Mouse (Mus musculus): ENCODE data around the gene Rnf5. TPM values are rescaled to one million over a fixed set of nuclear protein-coding genes. Genes with fewer than 3 reads are reported as not detected.

Rnf5 gene
- polyA plus RNA-seq, 1 experiment from 2014 or later: 82.9 TPM

DNA sequence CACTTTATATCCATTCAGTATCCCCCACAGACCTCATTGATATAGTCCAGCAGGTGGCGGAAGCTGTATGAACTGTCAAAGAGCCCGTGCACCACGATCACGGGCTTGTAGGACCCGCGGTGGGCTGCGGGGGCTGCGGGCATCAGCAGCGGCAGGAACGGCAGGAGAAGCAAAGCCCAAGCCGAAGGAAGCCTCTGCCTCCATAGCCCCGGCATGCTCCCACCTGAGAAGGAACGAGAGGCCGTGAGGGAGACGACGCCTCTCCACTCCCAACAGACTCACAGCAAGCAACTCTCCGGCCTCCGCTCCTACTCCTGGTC is 23.2 kb upstream of the Rnf5 start:
- Histone ChIP-seq H3K36me3 (ENCODE audit: control insufficient read depth, insufficient read depth, low read length) (no peaks in the 10 kb centered on the region; the same call in 1 of the 2 replicates), H3K4me1 (replicated peaks; ENCODE audit: control insufficient read depth, insufficient read depth) (peaks cover 21% of the 10 kb centered on the region), H3K9me3 (ENCODE audit: control insufficient read depth, low read length) (no peaks in the 10 kb centered on the region), H3K4me3 (ENCODE audit: low read depth, low read length) (peak overlapping the region; percentile 67), H3K9ac (ENCODE audit: low read length) (peak overlapping the region; percentile 73), H3K27me3 (ENCODE audit: control insufficient read depth, insufficient read depth, low read length) (0 out of 2 replicates have a peak, but pooled peaks cover 2% of the 10 kb centered on the region), H3K27ac (replicated peaks) (peak overlapping the region; percentile 97), H3K4me2 (replicated peaks; ENCODE audit: low read depth) (peak overlapping the region; percentile 93)
- ATAC-seq (ENCODE audit: low FRiP score, low TSS enrichment): peak; percentile 25
- peak; percentile 54 for DNase-seq (ENCODE audit: low spot score)
- 0% methylated on average over 18 of the region's 18 CpGs for WGBS
- TF ChIP-seq CTCF (IDR thresholded peaks at IDR 0.05; ENCODE audit: low read depth) (peak; percentile 78), EP300 (optimal IDR thresholded peaks at IDR 0.05) (no peak)

DNA sequence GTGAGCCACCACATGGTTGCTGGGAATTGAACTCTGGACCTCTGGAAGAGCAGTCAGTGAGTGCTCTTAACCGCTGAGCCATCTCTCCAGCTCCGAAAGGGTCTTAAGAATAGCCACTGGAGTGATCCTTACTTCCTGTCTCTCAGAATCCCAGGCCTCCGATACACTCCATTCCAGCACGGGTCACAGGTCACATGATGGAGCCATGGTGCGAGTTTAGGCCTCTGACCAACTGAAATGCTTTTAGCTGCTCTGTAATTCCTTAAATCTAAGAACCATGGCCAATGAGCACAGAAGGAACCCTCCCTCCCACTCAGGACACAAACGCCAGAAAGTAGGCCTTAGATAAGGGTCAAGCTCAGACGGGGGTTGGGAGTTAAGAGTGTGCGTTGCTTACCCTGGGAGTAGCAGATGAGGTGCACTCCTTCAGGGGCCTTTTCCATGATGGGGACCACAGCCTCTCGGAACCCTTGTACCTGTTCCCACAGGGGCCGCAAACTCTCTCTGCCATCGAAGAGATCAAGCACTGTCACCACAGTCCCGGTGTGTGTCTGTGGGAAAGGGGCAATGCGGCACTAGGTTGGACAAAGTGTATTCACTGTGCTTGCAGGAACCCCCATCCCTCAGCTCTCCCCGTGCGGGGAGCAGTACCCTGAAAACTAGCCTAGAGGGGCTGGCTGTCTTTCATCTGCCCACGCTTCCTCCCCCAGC is 22.7 kb upstream of the Rnf5 start:
- Histone ChIP-seq H3K27me3 (ENCODE audit: control insufficient read depth, insufficient read depth, low read length) (0 out of 2 replicates have a peak, but pooled peaks cover 2% of the 10 kb centered on the region), H3K4me3 (ENCODE audit: low read depth, low read length) (peak overlapping the region; percentile 67), H3K4me2 (replicated peaks; ENCODE audit: low read depth) (peak overlapping the region; percentile 93), H3K4me1 (replicated peaks; ENCODE audit: control insufficient read depth, insufficient read depth) (peaks cover 19% of the 10 kb centered on the region), H3K27ac (replicated peaks) (peak overlapping the region; percentile 97), H3K36me3 (ENCODE audit: control insufficient read depth, insufficient read depth, low read length) (no peaks in the 10 kb centered on the region; the same call in 1 of the 2 replicates), H3K9me3 (ENCODE audit: control insufficient read depth, low read length) (no peaks in the 10 kb centered on the region), H3K9ac (ENCODE audit: low read length) (peak overlapping the region; percentile 73)
- WGBS: 56% methylated on average over 16 of the region's 16 CpGs
- TF ChIP-seq EP300 (optimal IDR thresholded peaks at IDR 0.05) (no peak), CTCF (IDR thresholded peaks at IDR 0.05; ENCODE audit: low read depth) (no peak)
- no peak for DNase-seq (ENCODE audit: low spot score)
- ATAC-seq (ENCODE audit: low FRiP score, low TSS enrichment): no peak

DNA sequence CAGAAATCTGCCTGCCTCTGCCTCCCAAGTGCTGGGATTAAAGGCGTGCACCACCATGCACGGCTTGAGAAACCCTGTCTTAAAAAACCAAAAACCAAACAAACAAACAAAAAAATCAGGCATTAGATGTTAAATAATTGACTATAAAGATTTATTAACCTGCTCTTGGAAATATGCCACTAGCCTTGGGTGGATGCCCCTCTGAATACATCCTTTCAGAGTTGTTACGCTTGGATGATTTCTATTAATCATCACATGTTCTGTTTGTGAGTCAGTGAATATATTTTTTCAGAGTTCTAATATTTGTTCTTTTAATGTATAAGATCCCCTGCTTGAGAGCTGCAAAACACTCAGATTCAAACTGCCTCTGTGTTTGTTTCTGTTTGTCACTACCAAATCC is 21.5 kb upstream of the Rnf5 start:
- Histone ChIP-seq H3K4me1 (replicated peaks; ENCODE audit: control insufficient read depth, insufficient read depth) (peaks cover 13% of the 10 kb centered on the region), H3K36me3 (ENCODE audit: control insufficient read depth, insufficient read depth, low read length) (peaks cover 4% of the 10 kb centered on the region; the same call in 1 of the 2 replicates), H3K27me3 (ENCODE audit: control insufficient read depth, insufficient read depth, low read length) (no peaks in the 10 kb centered on the region), H3K9me3 (ENCODE audit: control insufficient read depth, low read length) (no peaks in the 10 kb centered on the region), H3K9ac (ENCODE audit: low read length) (no peak overlapping the region), H3K4me3 (ENCODE audit: low read depth, low read length) (no peak overlapping the region), H3K27ac (replicated peaks) (no peak overlapping the region), H3K4me2 (replicated peaks; ENCODE audit: low read depth) (no peak overlapping the region)
- ATAC-seq (ENCODE audit: low FRiP score, low TSS enrichment): no peak
- TF ChIP-seq CTCF (IDR thresholded peaks at IDR 0.05; ENCODE audit: low read depth): no peak
- TF ChIP-seq EP300 (optimal IDR thresholded peaks at IDR 0.05): no peak
- WGBS: 87% methylated on average over 3 of the region's 3 CpGs
- no peak for DNase-seq (ENCODE audit: low spot score)

DNA sequence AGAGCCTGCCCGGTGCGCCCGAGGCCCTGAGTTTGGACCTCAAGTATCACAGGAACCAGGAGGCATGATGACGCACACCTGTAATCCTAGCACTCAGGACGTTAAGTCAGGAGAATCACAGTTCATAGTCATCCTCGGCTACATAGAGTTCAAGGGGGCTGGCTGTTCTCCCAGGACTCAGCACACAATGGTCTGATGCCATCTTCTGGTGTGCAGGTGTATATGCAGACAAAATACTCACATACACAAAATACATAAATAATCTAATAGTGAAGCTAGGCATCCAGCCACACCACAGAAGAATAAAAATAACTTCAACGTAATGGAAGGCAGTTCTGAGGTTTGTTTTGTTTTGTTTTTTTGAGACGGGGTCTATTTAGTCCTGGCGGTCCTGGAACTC is 19.7 kb upstream of the Rnf5 start:
- DNase-seq (ENCODE audit: low spot score) (no peak), ATAC-seq (ENCODE audit: low FRiP score, low TSS enrichment) (no peak)
- no peak overlapping the region for H3K27ac ChIP-seq (replicated peaks)
- H3K36me3 ChIP-seq (ENCODE audit: control insufficient read depth, insufficient read depth, low read length): peaks cover 4% of the 10 kb centered on the region; the same call in 1 of the 2 replicates
- no peak overlapping the region for H3K4me3 ChIP-seq (ENCODE audit: low read depth, low read length)
- WGBS: 81% methylated on average over 9 of the region's 9 CpGs
- no peak for TF ChIP-seq EP300 (optimal IDR thresholded peaks at IDR 0.05)
- peak; percentile 53 for TF ChIP-seq CTCF (IDR thresholded peaks at IDR 0.05; ENCODE audit: low read depth)
- no peak overlapping the region for H3K9ac ChIP-seq (ENCODE audit: low read length)
- H3K9me3 ChIP-seq (ENCODE audit: control insufficient read depth, low read length): no peaks in the 10 kb centered on the region
- H3K27me3 ChIP-seq (ENCODE audit: control insufficient read depth, insufficient read depth, low read length): no peaks in the 10 kb centered on the region
- peaks cover 3% of the 10 kb centered on the region; the same call in 1 of the 2 replicates for H3K4me1 ChIP-seq (replicated peaks; ENCODE audit: control insufficient read depth, insufficient read depth)
- no peak overlapping the region for H3K4me2 ChIP-seq (replicated peaks; ENCODE audit: low read depth)

DNA sequence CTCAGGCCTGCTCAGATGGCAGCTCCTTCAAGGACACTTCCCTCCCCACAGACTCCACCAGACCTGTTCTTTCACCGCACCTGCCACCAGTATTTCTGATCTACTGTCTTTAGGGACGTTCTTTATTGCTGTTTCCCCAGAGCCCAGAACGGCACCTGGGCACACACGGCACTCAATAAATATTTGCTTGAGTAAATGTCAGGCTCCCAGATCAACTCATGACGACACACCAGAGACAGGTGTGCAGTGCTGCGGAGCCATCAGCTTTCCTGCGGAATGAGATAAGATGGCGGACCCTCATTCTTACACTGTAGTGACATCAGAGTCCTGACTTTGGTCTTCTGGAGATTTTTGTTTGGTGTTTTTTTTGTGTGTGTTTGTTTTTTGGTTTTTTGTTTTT is 17.5 kb upstream of the Rnf5 start:
- no peak overlapping the region for H3K27ac ChIP-seq (replicated peaks)

DNA sequence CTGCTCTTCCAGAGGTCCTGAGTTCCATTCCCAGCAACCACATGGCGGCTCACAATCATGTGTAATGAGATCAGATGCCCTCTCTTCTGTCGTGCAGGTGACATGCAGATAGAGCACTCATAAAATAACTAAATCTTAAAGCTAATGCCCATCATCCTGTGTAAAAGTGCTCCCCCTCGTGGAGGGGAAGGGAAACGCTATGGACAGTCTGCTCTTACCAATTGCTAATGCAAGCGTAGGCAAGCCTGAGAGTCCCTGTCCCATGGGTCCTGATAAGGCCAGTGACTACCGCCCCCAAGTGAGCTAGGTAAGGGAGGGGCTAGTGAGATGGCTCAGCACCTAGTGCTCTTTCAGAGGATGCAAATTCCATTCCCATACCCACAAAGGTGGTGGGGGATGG is 15.5 kb upstream of the Rnf5 start:
- H3K27me3 ChIP-seq (ENCODE audit: control insufficient read depth, insufficient read depth, low read length): no peaks in the 10 kb centered on the region
- no peaks in the 10 kb centered on the region for H3K9me3 ChIP-seq (ENCODE audit: control insufficient read depth, low read length)
- 20% methylated on average over 6 of the region's 6 CpGs for WGBS
- H3K4me1 ChIP-seq (replicated peaks; ENCODE audit: control insufficient read depth, insufficient read depth): no peaks in the 10 kb centered on the region
- TF ChIP-seq CTCF (IDR thresholded peaks at IDR 0.05; ENCODE audit: low read depth) (peak; percentile 84), EP300 (optimal IDR thresholded peaks at IDR 0.05) (no peak)
- no peak overlapping the region for H3K27ac ChIP-seq (replicated peaks)
- ATAC-seq (ENCODE audit: low FRiP score, low TSS enrichment) (peak; percentile 31; the same call in 1 of the 2 replicates), DNase-seq (ENCODE audit: low spot score) (peak; percentile 69)
- H3K9ac ChIP-seq (ENCODE audit: low read length): no peak overlapping the region
- H3K36me3 ChIP-seq (ENCODE audit: control insufficient read depth, insufficient read depth, low read length): peaks cover 12% of the 10 kb centered on the region
- H3K4me2 ChIP-seq (replicated peaks; ENCODE audit: low read depth): no peak overlapping the region
- no peak overlapping the region for H3K4me3 ChIP-seq (ENCODE audit: low read depth, low read length)

More for the DNA sequence above, 17.5 kb upstream of the Rnf5 start:
- Histone ChIP-seq H3K9me3 (ENCODE audit: control insufficient read depth, low read length) (no peaks in the 10 kb centered on the region), H3K4me1 (replicated peaks; ENCODE audit: control insufficient read depth, insufficient read depth) (no peaks in the 10 kb centered on the region), H3K36me3 (ENCODE audit: control insufficient read depth, insufficient read depth, low read length) (peaks cover 10% of the 10 kb centered on the region; the same call in 1 of the 2 replicates), H3K9ac (ENCODE audit: low read length) (no peak overlapping the region), H3K4me2 (replicated peaks; ENCODE audit: low read depth) (no peak overlapping the region), H3K27me3 (ENCODE audit: control insufficient read depth, insufficient read depth, low read length) (no peaks in the 10 kb centered on the region), H3K4me3 (ENCODE audit: low read depth, low read length) (no peak overlapping the region)
- no peak for ATAC-seq (ENCODE audit: low FRiP score, low TSS enrichment)
- TF ChIP-seq EP300 (optimal IDR thresholded peaks at IDR 0.05): no peak
- no peak for TF ChIP-seq CTCF (IDR thresholded peaks at IDR 0.05; ENCODE audit: low read depth)
- DNase-seq (ENCODE audit: low spot score): no peak
- WGBS: 59% methylated on average over 8 of the region's 8 CpGs

Measured in stomach, postnatal 0 days (tissue).